Mouse (Mus musculus) limb, embryonic 10.5 days (tissue): Measurements from ENCODE around the gene Olfr549. TPM values are rescaled to one million over a fixed set of nuclear protein-coding genes. Genes with fewer than 3 reads are reported as not detected.

Experiments
- DNase-seq: peaks from one replicate; pipeline ENCODE4 v3.0.0-alpha.2; 2017; ENCODE audit warnings: low spot score
- H3K27ac ChIP-seq: fragments of 300-500 bp; sonication (generic); 2 replicates; pipeline ENCODE4 v1.5.1; 2016; ENCODE audit warnings: mild to moderate bottlenecking
- H3K27me3 ChIP-seq: fragments of 300-500 bp; sonication (generic); 2 replicates; pipeline ENCODE4 v1.6.1; 2016; ENCODE audit warnings: low read depth, mild to moderate bottlenecking; ENCODE audit not compliant: poor library complexity, severe bottlenecking
- H3K36me3 ChIP-seq: fragments of 300-500 bp; sonication (generic); 2 replicates; pipeline ENCODE4 v1.6.1; 2016; ENCODE audit warnings: mild to moderate bottlenecking, moderate library complexity
- H3K4me1 ChIP-seq: fragments of 300-500 bp; sonication (generic); 2 replicates; pipeline ENCODE4 v1.6.1; 2016
- H3K4me3 ChIP-seq: fragments of 300-500 bp; sonication (generic); 2 replicates; pipeline ENCODE4 v1.5.1; 2016; ENCODE audit warnings: mild to moderate bottlenecking, moderate library complexity
- H3K9me3 ChIP-seq: fragments of 300-500 bp; sonication (generic); replicated peaks from 2 replicates; pipeline ENCODE4 v1.6.1; 2016; ENCODE audit warnings: mild to moderate bottlenecking
- WGBS: fragments of 180-500 bp; shearing (Covaris S2); methylation state at CpG from one replicate; pipeline ENCODE4 v1.1.7; 2016; 5-methylcytosine and 5-hydroxymethylcytosine counted together
- polyA plus RNA-seq: library from polyadenylated mRNA; unstranded; fragments of >200 nt; fragmentation: Nextera tagmentation; extraction: Ambion mirVana; gene quantifications from 2 replicates; pipeline ENCODE4 v1.2.1, GENCODE M21; 2016

Olfr549 gene
- not detected in 2 replicates for polyA plus RNA-seq

- WGBS, result 94% methylated on average over 3 of the region's 3 CpGs
- no peak within 1 kb of the TSS for H3K4me3 ChIP-seq
Measured at GRCm38 (mm10) chr7:102549570-102549969, at the start of gene Olfr549. Gene Olfr549 (plus strand): TSS chr7:102549870.

GRCm38 (mm10) chr7:102501986-102502385 is 47.7 kb upstream of the Olfr549 start:
- Histone ChIP-seq H3K4me1 (no peaks in the 10 kb centered on the region), H3K27me3 (no peaks in the 10 kb centered on the region), H3K36me3 (no peaks in the 10 kb centered on the region), H3K9me3 (no peaks in the 10 kb centered on the region), H3K27ac (no peak overlapping the region), H3K4me3 (no peak overlapping the region)
- no peak for DNase-seq
- 76% methylated on average over 5 of the region's 5 CpGs for whole genome bisulfite sequencing

More at GRCm38 (mm10) chr7:102549570-102549969, at the start of gene Olfr549:
- H3K27ac ChIP-seq, result no peak within 1 kb of the TSS
- no peaks in the 10 kb centered on the region for H3K36me3 ChIP-seq
- no peaks in the 10 kb centered on the region for H3K4me1 ChIP-seq
- no peaks in the 10 kb centered on the region for H3K27me3 ChIP-seq
- no peaks in the 10 kb centered on the region for H3K9me3 ChIP-seq
- no peak for DNase-seq

- no peaks in the 10 kb centered on the region for H3K36me3 ChIP-seq
- peak; percentile 78 for DNase-seq
- no peak overlapping the region for H3K4me3 ChIP-seq
- WGBS, result 45% methylated on average over 3 of the region's 3 CpGs
- H3K4me1 ChIP-seq, result no peaks in the 10 kb centered on the region
- no peaks in the 10 kb centered on the region for H3K9me3 ChIP-seq
- H3K27ac ChIP-seq, result no peak overlapping the region
- peaks cover 4% of the 10 kb centered on the region for H3K27me3 ChIP-seq
Measured at GRCm38 (mm10) chr7:102506848-102507247, 42.8 kb upstream of the Olfr549 start.

GRCm38 (mm10) chr7:102508066-102508465 is 41.6 kb upstream of the Olfr549 start:
- no peaks in the 10 kb centered on the region for H3K9me3 ChIP-seq
- no peak for DNase-seq
- 90% methylated on average over 9 of the region's 9 CpGs for WGBS
- H3K4me1 ChIP-seq, result peaks cover 4% of the 10 kb centered on the region; the same call in 1 of the 2 replicates
- H3K27me3 ChIP-seq, result peaks cover 15% of the 10 kb centered on the region
- H3K4me3 ChIP-seq, result no peak overlapping the region
- no peaks in the 10 kb centered on the region for H3K36me3 ChIP-seq
- no peak overlapping the region for H3K27ac ChIP-seq

GRCm38 (mm10) chr7:102508666-102509065 is 41.0 kb upstream of the Olfr549 start:
- WGBS, result 92% methylated on average over 6 of the region's 6 CpGs
- Histone ChIP-seq H3K36me3 (no peaks in the 10 kb centered on the region), H3K4me1 (peaks cover 4% of the 10 kb centered on the region; the same call in 1 of the 2 replicates), H3K9me3 (no peaks in the 10 kb centered on the region), H3K4me3 (no peak overlapping the region), H3K27me3 (peaks cover 18% of the 10 kb centered on the region), H3K27ac (no peak overlapping the region)
- no peak for DNase-seq

- Histone ChIP-seq H3K27ac (no peak overlapping the region), H3K4me3 (no peak overlapping the region), H3K36me3 (no peaks in the 10 kb centered on the region), H3K4me1 (peaks cover 4% of the 10 kb centered on the region), H3K27me3 (peaks cover 26% of the 10 kb centered on the region), H3K9me3 (no peaks in the 10 kb centered on the region)
- DNase-seq, result no peak
- WGBS, result 80% methylated on average over 7 of the region's 7 CpGs
Measured at GRCm38 (mm10) chr7:102509726-102510125, 39.9 kb upstream of the Olfr549 start.

- 95% methylated on average over 10 of the region's 10 CpGs for WGBS
- Histone ChIP-seq H3K27me3 (peaks cover 36% of the 10 kb centered on the region), H3K9me3 (no peaks in the 10 kb centered on the region), H3K4me1 (peaks cover 16% of the 10 kb centered on the region), H3K27ac (no peak overlapping the region), H3K4me3 (no peak overlapping the region), H3K36me3 (no peaks in the 10 kb centered on the region)
- DNase-seq, result no peak
Measured at GRCm38 (mm10) chr7:102511927-102512326, 37.7 kb upstream of the Olfr549 start.

GRCm38 (mm10) chr7:102512814-102513435 is 36.7 kb upstream of the Olfr549 start:
- 1% methylated on average over 54 of the region's 54 CpGs for WGBS
- Histone ChIP-seq H3K27ac (peak overlapping the region; percentile 74), H3K4me1 (peaks cover 16% of the 10 kb centered on the region), H3K4me3 (peak overlapping the region; percentile 61), H3K36me3 (no peaks in the 10 kb centered on the region), H3K9me3 (no peaks in the 10 kb centered on the region), H3K27me3 (peaks cover 38% of the 10 kb centered on the region)
- peak; percentile 94 for DNase-seq

- Histone ChIP-seq H3K4me1 (peaks cover 16% of the 10 kb centered on the region), H3K9me3 (no peaks in the 10 kb centered on the region), H3K27me3 (peaks cover 38% of the 10 kb centered on the region), H3K4me3 (no peak overlapping the region), H3K27ac (no peak overlapping the region), H3K36me3 (no peaks in the 10 kb centered on the region)
- WGBS, result 58% methylated on average over 4 of the region's 4 CpGs
- no peak for DNase-seq
Measured at GRCm38 (mm10) chr7:102514144-102514543, 35.5 kb upstream of the Olfr549 start.

- H3K27ac ChIP-seq, result no peak overlapping the region
- peaks cover 16% of the 10 kb centered on the region for H3K4me1 ChIP-seq
- no peaks in the 10 kb centered on the region for H3K9me3 ChIP-seq
- no peak overlapping the region for H3K4me3 ChIP-seq
- WGBS, result 83% methylated on average over 10 of the region's 10 CpGs
- peaks cover 37% of the 10 kb centered on the region for H3K27me3 ChIP-seq
- DNase-seq, result no peak
- no peaks in the 10 kb centered on the region for H3K36me3 ChIP-seq
Measured at GRCm38 (mm10) chr7:102516261-102517050, 33.2 kb upstream of the Olfr549 start.

GRCm38 (mm10) chr7:102517051-102517335 is 32.7 kb upstream of the Olfr549 start:
- H3K9me3 ChIP-seq, result no peaks in the 10 kb centered on the region
- H3K4me1 ChIP-seq, result peaks cover 16% of the 10 kb centered on the region
- no peak overlapping the region for H3K27ac ChIP-seq
- no peak overlapping the region for H3K4me3 ChIP-seq
- peaks cover 32% of the 10 kb centered on the region for H3K27me3 ChIP-seq
- no peak for DNase-seq
- WGBS, result 81% methylated on average over 2 of the region's 2 CpGs
- no peaks in the 10 kb centered on the region for H3K36me3 ChIP-seq

- no peaks in the 10 kb centered on the region for H3K9me3 ChIP-seq
- no peak for DNase-seq
- H3K4me1 ChIP-seq, result no peaks in the 10 kb centered on the region
- no peak overlapping the region for H3K27ac ChIP-seq
- no peaks in the 10 kb centered on the region for H3K27me3 ChIP-seq
- 92% methylated on average over 1 of the region's 1 CpGs for WGBS
- H3K4me3 ChIP-seq, result no peak overlapping the region
- no peaks in the 10 kb centered on the region for H3K36me3 ChIP-seq
Measured at GRCm38 (mm10) chr7:102529052-102529451, 20.6 kb upstream of the Olfr549 start.

- Histone ChIP-seq H3K4me3 (no peak within 1 kb of the TSS), H3K9me3 (no peaks in the 10 kb centered on the region), H3K4me1 (no peaks in the 10 kb centered on the region), H3K36me3 (no peaks in the 10 kb centered on the region), H3K27me3 (no peaks in the 10 kb centered on the region), H3K27ac (no peak within 1 kb of the TSS)
- 81% methylated on average over 1 of the region's 1 CpGs for WGBS
- DNase-seq, result no peak
Measured at GRCm38 (mm10) chr7:102534449-102534848, 15.2 kb upstream of the Olfr549 start, which contains the start of gene Olfr547. Gene Olfr547 (plus strand): TSS chr7:102534749.
